Mouse (Mus musculus) induced T-regulatory cell, adult 2 months (primary cell): Measurements from ENCODE around the gene Gm9774.

Experiments
- DNase-seq: peaks from one replicate; pipeline ENCODE4 v3.0.0-alpha.2; 2012; ENCODE audit warnings: low read depth

Gm9774 gene

DNA sequence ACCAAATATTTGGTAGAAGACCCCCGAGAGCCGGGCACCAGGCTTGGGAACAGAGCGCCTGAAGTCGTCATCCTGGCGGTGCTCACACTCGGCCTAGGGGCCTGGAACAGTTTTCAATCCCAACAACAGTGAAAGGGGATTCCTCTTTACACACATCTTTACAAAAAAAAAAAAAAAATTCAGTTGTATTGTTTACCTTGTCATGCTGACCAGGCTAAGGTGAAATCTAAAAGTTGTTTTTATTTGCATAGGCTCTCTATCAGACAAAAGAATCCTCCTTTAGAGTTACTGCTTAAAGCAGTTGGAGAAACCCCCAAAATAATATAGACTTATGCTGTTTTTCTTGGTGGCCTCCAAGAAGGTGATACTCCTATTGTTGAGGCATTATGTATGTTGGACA, at the start of gene Gm9774:
TSS of gene Gm9774 (minus strand) at position 101 of the 400 bp plus-strand sequence.
- DNase-seq, result no peak

DNA sequence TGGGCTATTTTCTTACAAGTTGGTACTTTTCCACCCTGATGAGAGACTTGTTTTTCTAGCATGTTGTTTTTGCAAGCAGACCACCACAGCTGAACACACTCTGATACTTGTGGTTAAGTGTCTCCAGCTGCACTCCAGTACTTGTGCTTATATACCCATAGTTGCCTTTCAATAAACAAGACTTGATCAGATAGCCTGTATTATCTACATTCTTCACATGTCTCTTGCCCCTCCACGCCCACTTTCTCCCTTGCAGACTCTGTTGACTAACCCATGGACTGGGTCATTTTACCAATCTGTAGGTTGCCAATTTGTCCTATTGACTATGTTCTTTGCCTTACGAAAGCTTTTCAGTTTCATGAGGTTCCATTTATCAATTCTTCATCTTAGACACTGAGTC, 40.9 kb upstream of the Gm9774 start:
- no peak for DNase-seq

- DNase-seq, result no peak
These were observed 38.2 kb upstream of the Gm9774 start for GRCm38 (mm10) chr3:92467424-92467823.

- no peak for DNase-seq
These were observed 37.4 kb upstream of the Gm9774 start for GRCm38 (mm10) chr3:92466576-92466975.

GRCm38 (mm10) chr3:92458620-92459019, 29.4 kb upstream of the Gm9774 start, which contains the start of gene Sprr3:
Gene Sprr3 (minus strand): TSS chr3:92458720.
- no peak for DNase-seq

DNA sequence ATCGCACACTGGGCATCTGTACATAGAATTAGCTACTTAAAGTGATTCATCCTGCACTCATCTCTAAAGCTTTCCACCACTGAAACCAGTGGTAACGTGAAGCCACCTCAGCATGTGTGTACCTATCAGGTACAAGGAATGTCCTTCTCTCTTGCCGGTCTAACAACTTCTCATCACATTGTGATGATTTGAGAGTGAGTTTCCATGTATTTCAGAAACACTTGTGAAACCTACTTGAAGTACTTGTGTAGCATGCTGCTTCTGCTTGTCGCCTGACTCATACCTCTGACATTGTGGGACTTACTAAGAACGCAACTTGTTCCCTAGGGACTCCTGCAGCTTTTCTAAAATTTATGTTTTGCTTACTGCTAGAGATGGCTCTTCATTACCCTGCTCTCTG, 25.9 kb upstream of the Gm9774 start:
- no peak for DNase-seq

DNA sequence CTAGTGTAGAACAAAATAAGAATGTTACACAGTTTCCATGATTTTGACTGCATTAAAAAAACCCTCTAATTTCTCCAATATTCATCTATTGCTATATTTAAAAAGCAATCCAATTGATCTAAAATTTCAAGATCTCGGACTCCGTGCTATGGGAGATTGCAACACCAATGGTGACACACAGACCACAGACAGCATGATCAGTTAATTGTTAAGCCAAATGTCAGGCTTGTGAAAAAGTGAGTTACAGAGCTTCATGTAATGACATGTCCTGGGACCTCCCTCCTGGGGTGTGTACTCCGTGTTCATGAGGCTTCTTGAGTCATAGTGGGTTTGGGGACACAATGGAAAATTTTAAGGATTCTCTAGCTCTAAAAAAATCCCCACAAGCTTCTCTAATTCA, 11.0 kb upstream of the Gm9774 start:
- DNase-seq, result no peak

DNA sequence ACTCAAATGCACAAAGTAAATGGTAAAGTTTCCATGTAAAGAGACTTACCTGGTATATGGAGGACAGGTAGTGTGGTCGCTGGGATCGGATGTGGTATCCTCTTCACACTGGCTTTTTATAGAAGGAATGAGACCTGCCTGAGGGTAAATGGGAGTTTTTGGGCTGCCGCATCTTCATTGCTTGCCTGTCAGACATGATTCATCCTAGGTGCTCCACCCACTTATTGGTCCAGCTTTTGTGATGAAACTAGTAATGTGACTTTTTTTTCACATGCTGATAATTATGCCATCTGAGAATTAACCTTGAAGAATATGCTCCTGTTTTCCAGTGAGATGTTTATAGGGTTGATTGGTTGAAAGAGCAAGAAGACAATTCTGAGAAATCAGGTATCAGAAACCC, 9.5 kb upstream of the Gm9774 start, which contains the start of gene Sprr1b:
TSS of gene Sprr1b (minus strand) at position 101 of the 400 bp plus-strand sequence.
- DNase-seq, result no peak

- DNase-seq, result no peak
These were observed 3.1 kb upstream of the Gm9774 start, which contains the start of gene Sprr2k for GRCm38 (mm10) chr3:92432282-92432681. Gene Sprr2k (plus strand): TSS chr3:92432582.

GRCm38 (mm10) chr3:92417782-92418181, 11.4 kb downstream of the Gm9774 start, which contains the start of gene Sprr2j-ps:
Gene Sprr2j-ps (plus strand): TSS chr3:92418082.
- DNase-seq, result no peak

DNA sequence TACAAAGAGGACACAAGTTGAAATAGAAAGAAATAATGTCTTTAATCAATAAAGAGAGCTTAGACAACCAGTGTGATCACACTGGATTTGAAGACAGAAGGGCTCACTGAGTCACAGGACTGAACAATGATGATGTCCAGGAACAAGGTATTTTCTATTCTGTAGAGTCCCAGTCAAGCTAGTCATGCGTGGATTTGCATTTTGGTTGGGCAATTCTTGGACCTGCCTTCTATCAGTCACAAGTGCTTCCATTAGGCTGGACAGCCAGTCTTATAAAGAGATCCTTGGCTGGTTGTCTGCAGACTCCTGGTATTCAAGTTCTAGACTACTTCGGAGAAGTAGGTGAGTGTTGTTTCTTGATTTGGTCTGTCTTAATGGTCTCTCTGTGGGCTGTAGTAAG, 21.5 kb downstream of the Gm9774 start, which contains the start of gene Sprr2i:
TSS of gene Sprr2i (plus strand) at position 301 of the 400 bp plus-strand sequence.
- DNase-seq, result no peak

- no peak for DNase-seq
These were observed 34.9 kb downstream of the Gm9774 start for GRCm38 (mm10) chr3:92394301-92394700.

DNA sequence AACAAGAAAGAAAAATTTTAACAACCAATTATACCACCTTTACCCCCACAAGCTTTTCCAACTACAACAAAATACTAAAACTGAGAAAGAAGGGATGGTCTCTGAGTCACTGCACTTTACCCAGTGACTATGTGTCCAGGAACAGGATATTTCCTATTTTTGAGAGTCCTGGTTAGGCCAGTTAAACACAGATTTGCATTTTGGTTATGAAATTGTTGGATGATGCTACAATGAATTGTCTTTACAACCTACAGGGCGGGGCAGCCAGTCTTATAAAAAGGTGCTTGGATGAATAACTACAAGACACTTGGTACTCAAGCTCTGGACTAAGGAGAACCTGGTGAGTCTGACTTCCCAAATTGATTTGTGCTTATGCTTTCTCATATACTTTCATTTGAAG, 43.8 kb downstream of the Gm9774 start, which contains the start of gene Sprr2h:
TSS of gene Sprr2h (plus strand) at position 301 of the 400 bp plus-strand sequence.
- no peak for DNase-seq
